Mouse (Mus musculus): ENCODE data around the gene Tigd3. TPM values are rescaled to one million over a fixed set of nuclear protein-coding genes. Genes with fewer than 3 reads are reported as not detected.

Gene Tigd3
- polyA plus RNA-seq, 1 experiment from 2014 or later: 2.5 TPM

- no peaks in the 10 kb centered on the region for H3K27me3 ChIP-seq (ENCODE audit: control insufficient read depth, insufficient read depth, low read depth, low read length)
- peak overlapping the region; percentile 49 for H3K4me3 ChIP-seq (ENCODE audit: low read length)
- peak overlapping the region; percentile 76 for H3K9ac ChIP-seq (ENCODE audit: low read length)
- peak overlapping the region; percentile 61 for H3K4me2 ChIP-seq (ENCODE audit: low read depth, low read length)
- H3K36me3 ChIP-seq (ENCODE audit: control insufficient read depth, insufficient read depth, low read length): no peaks in the 10 kb centered on the region
- H3K27ac ChIP-seq (ENCODE audit: low read length): peak overlapping the region; percentile 100
- WGBS: 4% methylated on average over 45 of the region's 45 CpGs
- no peaks in the 10 kb centered on the region for H3K9me3 ChIP-seq (ENCODE audit: control insufficient read depth, low read length)
- peaks cover 78% of the 10 kb centered on the region for H3K4me1 ChIP-seq (replicated peaks; ENCODE audit: control insufficient read depth, insufficient read depth, low read length)
- ATAC-seq (ENCODE audit: low read depth): peak; percentile 68
These were observed 48.4 kb downstream of the Tigd3 start for GRCm38 (mm10) chr19:5845319-5846135.

- 57% methylated on average over 12 of the region's 12 CpGs for WGBS
- peaks cover 79% of the 10 kb centered on the region for H3K4me1 ChIP-seq (replicated peaks; ENCODE audit: control insufficient read depth, insufficient read depth, low read length)
- peak overlapping the region; percentile 100 for H3K27ac ChIP-seq (ENCODE audit: low read length)
- no peak for ATAC-seq (ENCODE audit: low read depth)
- H3K9ac ChIP-seq (ENCODE audit: low read length): peak overlapping the region; percentile 76
- H3K4me2 ChIP-seq (ENCODE audit: low read depth, low read length): peak overlapping the region; percentile 61
- no peaks in the 10 kb centered on the region for H3K9me3 ChIP-seq (ENCODE audit: control insufficient read depth, low read length)
- H3K36me3 ChIP-seq (ENCODE audit: control insufficient read depth, insufficient read depth, low read length): no peaks in the 10 kb centered on the region
- H3K4me3 ChIP-seq (ENCODE audit: low read length): peak overlapping the region; percentile 49
- H3K27me3 ChIP-seq (ENCODE audit: control insufficient read depth, insufficient read depth, low read depth, low read length): no peaks in the 10 kb centered on the region
These were observed 49.1 kb downstream of the Tigd3 start for GRCm38 (mm10) chr19:5844831-5845318.

GRCm38 (mm10) chr19:5843781-5844691 is 49.9 kb downstream of the Tigd3 start:
- no peaks in the 10 kb centered on the region for H3K9me3 ChIP-seq (ENCODE audit: control insufficient read depth, low read length)
- peak overlapping the region; percentile 61 for H3K4me2 ChIP-seq (ENCODE audit: low read depth, low read length)
- H3K27ac ChIP-seq (ENCODE audit: low read length): peak overlapping the region; percentile 100
- no peak for ATAC-seq (ENCODE audit: low read depth)
- peak overlapping the region; percentile 76 for H3K9ac ChIP-seq (ENCODE audit: low read length)
- peak overlapping the region; percentile 49 for H3K4me3 ChIP-seq (ENCODE audit: low read length)
- WGBS: 76% methylated on average over 30 of the region's 30 CpGs
- peaks cover 76% of the 10 kb centered on the region for H3K4me1 ChIP-seq (replicated peaks; ENCODE audit: control insufficient read depth, insufficient read depth, low read length)
- H3K27me3 ChIP-seq (ENCODE audit: control insufficient read depth, insufficient read depth, low read depth, low read length): no peaks in the 10 kb centered on the region
- no peaks in the 10 kb centered on the region for H3K36me3 ChIP-seq (ENCODE audit: control insufficient read depth, insufficient read depth, low read length)

GRCm38 (mm10) chr19:5842785-5843730 is 50.9 kb downstream of the Tigd3 start:
- H3K4me3 ChIP-seq (ENCODE audit: low read length): peak overlapping the region; percentile 49
- no peaks in the 10 kb centered on the region for H3K36me3 ChIP-seq (ENCODE audit: control insufficient read depth, insufficient read depth, low read length)
- peak overlapping the region; percentile 61 for H3K4me2 ChIP-seq (ENCODE audit: low read depth, low read length)
- 70% methylated on average over 9 of the region's 9 CpGs for WGBS
- H3K27ac ChIP-seq (ENCODE audit: low read length): peak overlapping the region; percentile 100
- peaks cover 66% of the 10 kb centered on the region for H3K4me1 ChIP-seq (replicated peaks; ENCODE audit: control insufficient read depth, insufficient read depth, low read length)
- peak overlapping the region; percentile 76 for H3K9ac ChIP-seq (ENCODE audit: low read length)
- ATAC-seq (ENCODE audit: low read depth): no peak
- H3K27me3 ChIP-seq (ENCODE audit: control insufficient read depth, insufficient read depth, low read depth, low read length): no peaks in the 10 kb centered on the region
- H3K9me3 ChIP-seq (ENCODE audit: control insufficient read depth, low read length): no peaks in the 10 kb centered on the region

- ATAC-seq (ENCODE audit: low read depth): no peak
- Histone ChIP-seq H3K36me3 (ENCODE audit: control insufficient read depth, insufficient read depth, low read length) (no peaks in the 10 kb centered on the region), H3K27me3 (ENCODE audit: control insufficient read depth, insufficient read depth, low read depth, low read length) (no peaks in the 10 kb centered on the region), H3K9me3 (ENCODE audit: control insufficient read depth, low read length) (no peaks in the 10 kb centered on the region), H3K27ac (ENCODE audit: low read length) (peak overlapping the region; percentile 100), H3K4me1 (replicated peaks; ENCODE audit: control insufficient read depth, insufficient read depth, low read length) (peaks cover 63% of the 10 kb centered on the region), H3K4me3 (ENCODE audit: low read length) (peak overlapping the region; percentile 49), H3K9ac (ENCODE audit: low read length) (peak overlapping the region; percentile 24), H3K4me2 (ENCODE audit: low read depth, low read length) (peak overlapping the region; percentile 61)
- WGBS: 69% methylated on average over 5 of the region's 5 CpGs
These were observed 51.8 kb downstream of the Tigd3 start for GRCm38 (mm10) chr19:5841999-5842784.

DNA sequence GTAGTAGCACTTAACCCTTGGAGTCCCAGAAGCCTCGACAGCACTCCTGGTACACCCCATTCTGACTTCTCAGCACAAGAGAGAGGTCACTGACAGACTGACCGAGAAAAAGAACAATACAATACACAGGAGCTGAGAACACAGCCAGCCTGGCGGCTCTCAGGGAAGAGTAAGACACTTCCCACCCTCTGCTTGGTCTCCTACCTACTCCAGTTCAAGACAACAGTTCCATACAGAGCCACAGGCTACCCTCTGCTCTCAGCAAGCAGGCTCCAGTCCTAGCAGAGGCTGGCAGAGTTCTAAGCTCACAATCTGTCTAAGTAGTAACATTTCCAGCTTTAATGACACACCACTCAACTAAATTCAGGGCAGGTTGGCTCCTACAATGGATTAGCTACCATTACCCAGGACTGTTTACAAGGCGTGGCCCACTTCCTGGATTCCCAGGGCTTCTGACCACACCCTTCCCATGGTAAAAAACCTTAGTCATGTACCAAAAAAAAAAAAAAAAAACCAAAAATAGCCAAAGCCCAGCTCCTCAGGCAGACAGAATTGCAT is 52.5 kb downstream of the Tigd3 start:
- H3K4me3 ChIP-seq (ENCODE audit: low read length): peak overlapping the region; percentile 3; the same call in 1 of the 2 replicates
- peaks cover 61% of the 10 kb centered on the region for H3K4me1 ChIP-seq (replicated peaks; ENCODE audit: control insufficient read depth, insufficient read depth, low read length)
- no peaks in the 10 kb centered on the region for H3K9me3 ChIP-seq (ENCODE audit: control insufficient read depth, low read length)
- no peaks in the 10 kb centered on the region for H3K27me3 ChIP-seq (ENCODE audit: control insufficient read depth, insufficient read depth, low read depth, low read length)
- H3K36me3 ChIP-seq (ENCODE audit: control insufficient read depth, insufficient read depth, low read length): no peaks in the 10 kb centered on the region
- H3K4me2 ChIP-seq (ENCODE audit: low read depth, low read length): peak overlapping the region; percentile 61
- 0 out of 2 replicates have a peak overlapping the region, but pooled peaks have one; percentile 32 for H3K9ac ChIP-seq (ENCODE audit: low read length)
- H3K27ac ChIP-seq (ENCODE audit: low read length): peak overlapping the region; percentile 71
- ATAC-seq (ENCODE audit: low read depth): no peak
- WGBS: 45% methylated on average over 4 of the region's 4 CpGs
